ENCODE assay signal across 16 mouse cellular contexts in genomic region chr12:103433430-103433829, GRCm38 (mm10). TPM values are rescaled to one million over a fixed set of nuclear protein-coding genes. Genes with fewer than 3 reads are reported as not detected.
DNase-seq lines count a peak whose midpoint lies in the region; ATAC-seq and TF ChIP-seq lines count a peak whose summit lies in the region.
"Had no signal": no experiment of that assay in that cellular context is flagged by ENCODE, and none has a peak within 500 bp of the region (broad histone marks: within the 10 kb centered on the region; RNA-seq: fewer than 3 reads in every experiment).

No protein-coding gene starts in this region.

- TF ChIP-seq CTCF in heart, adult 2 months (IDR thresholded peaks at IDR 0.05), result no peak
- no peak for TF ChIP-seq CTCF in liver, adult 2 months (IDR thresholded peaks at IDR 0.05; ENCODE audit: low read depth, low read length)
- TF ChIP-seq CTCF in embryonic fibroblast, embryonic 13.5 days (IDR thresholded peaks at IDR 0.05; ENCODE audit: borderline replicate concordance, insufficient read depth, low read length), result no peak
- TF ChIP-seq CTCF in stomach, postnatal 0 days (IDR thresholded peaks at IDR 0.05; ENCODE audit: low read depth), result no peak

- H3K4me1 ChIP-seq in heart, adult 2 months (ENCODE audit: control insufficient read depth, insufficient read depth, low read length), result peaks cover 7% of the 10 kb centered on the region
- 0 out of 2 replicates have a peak, but pooled peaks cover 2% of the 10 kb centered on the region for H3K4me1 ChIP-seq in liver, adult 2 months (ENCODE audit: control insufficient read depth, insufficient read depth, low read length)
- H3K4me1 ChIP-seq in liver, embryonic 12.5 days, result no peaks in the 10 kb centered on the region
- H3K4me1 ChIP-seq in embryonic fibroblast, embryonic 13.5 days (ENCODE audit: control insufficient read depth, insufficient read depth, low read length), result no peaks in the 10 kb centered on the region; the same call in none of the 2 replicates
- no peaks in the 10 kb centered on the region; the same call in 1 of the 2 replicates for H3K4me1 ChIP-seq in stomach, postnatal 0 days (replicated peaks; ENCODE audit: control insufficient read depth, insufficient read depth)
- H3K4me1 ChIP-seq in midbrain, embryonic 16.5 days (ENCODE audit: control insufficient read depth, insufficient read depth, low read length), result no peaks in the 10 kb centered on the region
- H3K4me1 ChIP-seq: forebrain, embryonic 10.5 days; midbrain, embryonic 13.5 days had no signal

- peak in 1 of 2 experiments; percentile 20 for DNase-seq in heart, adult 2 months
- no peak for DNase-seq in heart, postnatal 4 days
- DNase-seq in liver, adult 2 months (ENCODE audit: extremely low read depth, low read depth, low spot score), result peak; percentile 83
- DNase-seq in stomach, postnatal 0 days (ENCODE audit: low spot score), result no peak
- no peak for DNase-seq in layer of hippocampus, adult 18-20 months (ENCODE audit: low spot score in 2 of 2)
- DNase-seq: cerebellum, postnatal 25 days had no signal

- no peak overlapping the region for H3K4me2 ChIP-seq in liver, embryonic 12.5 days
- no peak overlapping the region for H3K4me2 ChIP-seq in stomach, postnatal 0 days (replicated peaks; ENCODE audit: low read depth)
- no peak overlapping the region for H3K4me2 ChIP-seq in midbrain, embryonic 16.5 days (ENCODE audit: low read length)
- H3K4me2 ChIP-seq: midbrain, embryonic 13.5 days had no signal

- H3K27me3 ChIP-seq in heart, adult 2 months (ENCODE audit: control insufficient read depth, insufficient read depth, low read length), result no peaks in the 10 kb centered on the region
- no peaks in the 10 kb centered on the region for H3K27me3 ChIP-seq in liver, adult 2 months (ENCODE audit: control insufficient read depth, insufficient read depth, low read length)
- H3K27me3 ChIP-seq in liver, embryonic 12.5 days (replicated peaks), result no peaks in the 10 kb centered on the region
- no peaks in the 10 kb centered on the region for H3K27me3 ChIP-seq in stomach, postnatal 0 days (ENCODE audit: control insufficient read depth, insufficient read depth, low read length)
- H3K27me3 ChIP-seq in midbrain, embryonic 16.5 days (ENCODE audit: control insufficient read depth, insufficient read depth, low read depth, low read length), result no peaks in the 10 kb centered on the region
- H3K27me3 ChIP-seq: midbrain, embryonic 13.5 days had no signal

- TF ChIP-seq POLR2A in heart, adult 2 months (IDR thresholded peaks at IDR 0.05; ENCODE audit: insufficient read depth, low read depth, low read length), result no peak
- TF ChIP-seq POLR2A in liver, adult 2 months (IDR thresholded peaks at IDR 0.05; ENCODE audit: extremely low read depth, insufficient read depth, low read length), result no peak
- no peak for TF ChIP-seq POLR2A in embryonic fibroblast, embryonic 13.5 days (IDR thresholded peaks at IDR 0.05; ENCODE audit: low read depth, low read length)

- no peak for TF ChIP-seq EP300 in heart, adult 2 months (IDR thresholded peaks at IDR 0.05; ENCODE audit: insufficient read depth, low read depth, low read length)
- TF ChIP-seq EP300 in stomach, postnatal 0 days (optimal IDR thresholded peaks at IDR 0.05), result no peak

- H3K4me3 ChIP-seq in heart, adult 2 months, result no peak overlapping the region
- no peak overlapping the region for H3K4me3 ChIP-seq in liver, adult 2 months (ENCODE audit: insufficient read depth, low read depth, low read length)
- no peak overlapping the region for H3K4me3 ChIP-seq in liver, embryonic 12.5 days
- no peak overlapping the region for H3K4me3 ChIP-seq in embryonic fibroblast, embryonic 13.5 days (ENCODE audit: insufficient read depth, low read length)
- H3K4me3 ChIP-seq in stomach, postnatal 0 days (ENCODE audit: low read depth, low read length), result no peak overlapping the region
- no peak overlapping the region for H3K4me3 ChIP-seq in midbrain, embryonic 16.5 days (ENCODE audit: low read depth, low read length)
- H3K4me3 ChIP-seq: forebrain, embryonic 10.5 days; midbrain, embryonic 13.5 days had no signal

- intact Hi-C loops in heart, adult 2 months (cut with DNase I), result loop anchor here (5.0 kb wide), 1 partner anchor 99 kb away; the partner anchor contains the start of gene Ppp4r4

- H3K79me2 ChIP-seq in heart, adult 2 months (replicated peaks; ENCODE audit: control insufficient read depth, insufficient read depth, low read length), result no peaks in the 10 kb centered on the region
- H3K79me2 ChIP-seq in liver, adult 2 months (ENCODE audit: control insufficient read depth, insufficient read depth, low read length), result no peaks in the 10 kb centered on the region

- no peak overlapping the region for H3K9ac ChIP-seq in heart, adult 2 months (ENCODE audit: low read depth, low read length)
- no peak overlapping the region for H3K9ac ChIP-seq in liver, adult 2 months (ENCODE audit: low read depth, low read length)
- H3K9ac ChIP-seq in liver, embryonic 12.5 days, result no peak overlapping the region
- H3K9ac ChIP-seq in stomach, postnatal 0 days (ENCODE audit: low read length), result no peak overlapping the region
- no peak overlapping the region for H3K9ac ChIP-seq in midbrain, embryonic 16.5 days (ENCODE audit: low read depth, low read length)
- H3K9ac ChIP-seq: lung, embryonic 14.5 days; midbrain, embryonic 13.5 days had no signal

- ATAC-seq in liver, embryonic 12.5 days, result no peak
- ATAC-seq in stomach, postnatal 0 days (ENCODE audit: low FRiP score, low TSS enrichment), result no peak
- no peak for ATAC-seq in midbrain, embryonic 16.5 days
- ATAC-seq: midbrain, embryonic 13.5 days had no signal

- no peaks in the 10 kb centered on the region for H3K9me3 ChIP-seq in liver, embryonic 12.5 days (replicated peaks)
- no peaks in the 10 kb centered on the region for H3K9me3 ChIP-seq in stomach, postnatal 0 days (ENCODE audit: control insufficient read depth, low read length)
- H3K9me3 ChIP-seq in midbrain, embryonic 16.5 days (replicated peaks; ENCODE audit: control insufficient read depth, low read length, poor library complexity, severe bottlenecking), result no peaks in the 10 kb centered on the region
- H3K9me3 ChIP-seq: forebrain, embryonic 10.5 days; midbrain, embryonic 13.5 days had no signal

- peaks cover 5% of the 10 kb centered on the region for H3K36me3 ChIP-seq in heart, adult 2 months (ENCODE audit: control insufficient read depth, insufficient read depth, low read length)
- peaks cover 3% of the 10 kb centered on the region; the same call in 1 of the 2 replicates for H3K36me3 ChIP-seq in liver, adult 2 months (ENCODE audit: control insufficient read depth, insufficient read depth, low read length)
- no peaks in the 10 kb centered on the region for H3K36me3 ChIP-seq in liver, embryonic 12.5 days
- no peaks in the 10 kb centered on the region; the same call in 1 of the 2 replicates for H3K36me3 ChIP-seq in stomach, postnatal 0 days (ENCODE audit: control insufficient read depth, insufficient read depth, low read length)
- no peaks in the 10 kb centered on the region for H3K36me3 ChIP-seq in midbrain, embryonic 16.5 days (ENCODE audit: control insufficient read depth, insufficient read depth, low read length)
- H3K36me3 ChIP-seq: forebrain, embryonic 10.5 days; midbrain, embryonic 13.5 days had no signal

- H3K27ac ChIP-seq in heart, adult 2 months, result peak overlapping the region; percentile 73
- peak overlapping the region; percentile 57 for H3K27ac ChIP-seq in liver, adult 2 months (replicated peaks; ENCODE audit: insufficient read depth, low read depth, low read length)
- H3K27ac ChIP-seq in liver, embryonic 12.5 days, result no peak overlapping the region
- peak overlapping the region; percentile 54 for H3K27ac ChIP-seq in embryonic fibroblast, embryonic 13.5 days (ENCODE audit: insufficient read depth, low read length)
- H3K27ac ChIP-seq in stomach, postnatal 0 days (replicated peaks), result 0 out of 2 replicates have a peak overlapping the region, but pooled peaks have one; percentile 13
- H3K27ac ChIP-seq in midbrain, embryonic 16.5 days (ENCODE audit: low read length), result no peak overlapping the region
- H3K27ac ChIP-seq: forebrain, embryonic 10.5 days; midbrain, embryonic 13.5 days had no signal

- WGBS in heart, adult 2 months, result 41% methylated on average over 2 of the region's 2 CpGs
- 26% methylated on average over 2 of the region's 2 CpGs for WGBS in liver, adult 2 months
- WGBS in liver, embryonic 12.5 days (ENCODE audit: insufficient replicate concordance), result 77% methylated on average over 2 of the region's 2 CpGs
- 48% methylated on average over 2 of the region's 2 CpGs for WGBS in stomach, postnatal 0 days
- 91% methylated on average over 2 of the region's 2 CpGs for WGBS in midbrain, embryonic 16.5 days

RNA-seq across cellular contexts. Expression of gene Ifi27, which starts 0.6 kb away (rescaled TPM):
- 10 to 100 TPM; 56.3 to 68.8 TPM for total RNA-seq in heart, adult 2 months (2021)
- 175 and 210 TPM in 2 replicates for polyA plus RNA-seq in heart, adult 2 months (2012; rRNA removed)
- 10 to 100 TPM; 42.7 to 45.6 TPM for total RNA-seq in heart, postnatal 4 days (2021)
- total RNA-seq in liver, adult 2 months (2014; rRNA removed), result 126 and 149 TPM in 2 replicates
- polyA plus RNA-seq in liver, adult 2 months (2012; rRNA removed), result 157 and 288 TPM in 2 replicates
- polyA plus RNA-seq in liver, embryonic 12.5 days (2016; fragmentation: Nextera tagmentation; extraction: Ambion mirVana), result 9.8 and 11.6 TPM in 2 replicates
- 186 and 203 TPM in 2 replicates for polyA plus RNA-seq in embryonic fibroblast, embryonic 13.5 days (2011; ENCODE audit: insufficient read length, low read depth, missing spikeins)
- polyA plus RNA-seq in stomach, postnatal 0 days (2015; fragmentation: Nextera tagmentation; extraction: Ambion mirVana), result 38.9 and 41.9 TPM in 2 replicates
- polyA plus RNA-seq in midbrain, embryonic 16.5 days (2015; fragmentation: Nextera tagmentation; extraction: Ambion mirVana), result 10.0 and 12.3 TPM in 2 replicates
- total RNA-seq in layer of hippocampus, adult 18-20 months (2021), result 100 to 1,000 TPM; 119 to 120 TPM

RNA-seq across cellular contexts. Expression of gene Ddx24, which starts 7.8 kb away (rescaled TPM):
- total RNA-seq in heart, adult 2 months (2021), result 10 to 100 TPM; 85.3 to 89.3 TPM
- polyA plus RNA-seq in heart, adult 2 months (2012; rRNA removed), result 30.2 and 46.0 TPM in 2 replicates
- 10 to 100 TPM; 81.7 to 85.4 TPM for total RNA-seq in heart, postnatal 4 days (2021)
- total RNA-seq in liver, adult 2 months (2014; rRNA removed), result 22.8 and 24.4 TPM in 2 replicates
- polyA plus RNA-seq in liver, adult 2 months (2012; rRNA removed), result 15.6 and 19.0 TPM in 2 replicates
- 69.1 and 72.6 TPM in 2 replicates for polyA plus RNA-seq in liver, embryonic 12.5 days (2016; fragmentation: Nextera tagmentation; extraction: Ambion mirVana)
- 63.6 and 67.9 TPM in 2 replicates for polyA plus RNA-seq in embryonic fibroblast, embryonic 13.5 days (2011; ENCODE audit: insufficient read length, low read depth, missing spikeins)
- polyA plus RNA-seq in stomach, postnatal 0 days (2015; fragmentation: Nextera tagmentation; extraction: Ambion mirVana), result 68.8 and 84.8 TPM in 2 replicates
- 150 and 155 TPM in 2 replicates for polyA plus RNA-seq in midbrain, embryonic 16.5 days (2015; fragmentation: Nextera tagmentation; extraction: Ambion mirVana)
- total RNA-seq in layer of hippocampus, adult 18-20 months (2021), result 100 to 1,000 TPM; 247 to 250 TPM

RNA-seq across cellular contexts. Expression of gene Ifi27l2a, which starts 10.1 kb away (rescaled TPM):
- 10 to 100 TPM; 31.8 to 43.8 TPM for total RNA-seq in heart, adult 2 months (2021)
- 265 and 388 TPM in 2 replicates for polyA plus RNA-seq in heart, adult 2 months (2012; rRNA removed)
- total RNA-seq in heart, postnatal 4 days (2021), result 1 to 10 TPM; 6.6 to 8.9 TPM
- total RNA-seq in liver, adult 2 months (2014; rRNA removed), result 38.3 and 72.7 TPM in 2 replicates
- 28.5 and 68.1 TPM in 2 replicates for polyA plus RNA-seq in liver, adult 2 months (2012; rRNA removed)
- polyA plus RNA-seq in liver, embryonic 12.5 days (2016; fragmentation: Nextera tagmentation; extraction: Ambion mirVana), result 1.4 and 1.6 TPM in 2 replicates
- polyA plus RNA-seq in embryonic fibroblast, embryonic 13.5 days (2011; ENCODE audit: insufficient read length, low read depth, missing spikeins), result 3.4 and 5.5 TPM in 2 replicates
- 85.4 and 110 TPM in 2 replicates for polyA plus RNA-seq in stomach, postnatal 0 days (2015; fragmentation: Nextera tagmentation; extraction: Ambion mirVana)
- polyA plus RNA-seq in midbrain, embryonic 16.5 days (2015; fragmentation: Nextera tagmentation; extraction: Ambion mirVana), result 1.6 and 2.3 TPM in 2 replicates
- total RNA-seq in layer of hippocampus, adult 18-20 months (2021), result 1 to 10 TPM; 1.6 to 1.7 TPM

RNA-seq across cellular contexts. Expression of gene Ifi27l2b, which starts 23.6 kb away (rescaled TPM):
- not detected for total RNA-seq in heart, adult 2 months (2021)
- polyA plus RNA-seq in heart, adult 2 months (2012; rRNA removed), result 0.29 TPM in 1 of 2 replicates, not detected in the other
- not detected for total RNA-seq in heart, postnatal 4 days (2021)
- total RNA-seq in liver, adult 2 months (2014; rRNA removed), result 6.3 and 10.0 TPM in 2 replicates
- polyA plus RNA-seq in liver, adult 2 months (2012; rRNA removed), result 2.7 and 7.4 TPM in 2 replicates
- not detected in 2 replicates for polyA plus RNA-seq in liver, embryonic 12.5 days (2016; fragmentation: Nextera tagmentation; extraction: Ambion mirVana)
- polyA plus RNA-seq in embryonic fibroblast, embryonic 13.5 days (2011; ENCODE audit: insufficient read length, low read depth, missing spikeins), result 0.97 and 2.7 TPM in 2 replicates
- polyA plus RNA-seq in stomach, postnatal 0 days (2015; fragmentation: Nextera tagmentation; extraction: Ambion mirVana), result 17.3 and 19.4 TPM in 2 replicates
- polyA plus RNA-seq in midbrain, embryonic 16.5 days (2015; fragmentation: Nextera tagmentation; extraction: Ambion mirVana), result not detected in 2 replicates
- not detected for total RNA-seq in layer of hippocampus, adult 18-20 months (2021)
- total RNA-seq: gastrocnemius, postnatal 10 days; hematopoietic stem cell, adult 5-6 weeks; neutrophil, adult 5-6 weeks had no signal
- polyA plus RNA-seq: forebrain, embryonic 10.5 days; kidney, embryonic 14.5 days; lung, embryonic 14.5 days; midbrain, embryonic 13.5 days had no signal

RNA-seq across cellular contexts. Expression of gene 9330161L09Rik, which starts 25.8 kb away (rescaled TPM):
- total RNA-seq in heart, adult 2 months (2021), result 1 to 10 TPM; 1.4 to 1.6 TPM
- polyA plus RNA-seq in heart, adult 2 months (2012; rRNA removed), result 0.61 and 1.00 TPM in 2 replicates
- 1 to 10 TPM; 2.5 to 3.3 TPM for total RNA-seq in heart, postnatal 4 days (2021)
- 0.13 and 0.46 TPM in 2 replicates for total RNA-seq in liver, adult 2 months (2014; rRNA removed)
- 0.20 TPM in 1 of 2 replicates, not detected in the other for polyA plus RNA-seq in liver, adult 2 months (2012; rRNA removed)
- 0.18 and 0.24 TPM in 2 replicates for polyA plus RNA-seq in liver, embryonic 12.5 days (2016; fragmentation: Nextera tagmentation; extraction: Ambion mirVana)
- 0.53 and 0.83 TPM in 2 replicates for polyA plus RNA-seq in embryonic fibroblast, embryonic 13.5 days (2011; ENCODE audit: insufficient read length, low read depth, missing spikeins)
- 0.18 and 0.27 TPM in 2 replicates for polyA plus RNA-seq in stomach, postnatal 0 days (2015; fragmentation: Nextera tagmentation; extraction: Ambion mirVana)
- 1.2 and 1.4 TPM in 2 replicates for polyA plus RNA-seq in midbrain, embryonic 16.5 days (2015; fragmentation: Nextera tagmentation; extraction: Ambion mirVana)
- total RNA-seq in layer of hippocampus, adult 18-20 months (2021), result 1 to 10 TPM; 2.6 to 2.8 TPM

Comparison
In these comparisons a context has a peak if more than half of its experiments do, and no peak if none do; other contexts are left out.
1. H3K27ac ChIP-seq: peak in heart, adult 2 months (single experiment), liver, adult 2 months (single experiment), embryonic fibroblast, embryonic 13.5 days (single experiment) and stomach, postnatal 0 days (single experiment); none in liver, embryonic 12.5 days (single experiment) and midbrain, embryonic 16.5 days (single experiment).